Mouse (Mus musculus) heart, embryonic 12.5 days (tissue): ENCODE measurements at regions not wholly inside any gene's neighbourhood (a gene's known extent, or its start where the extent isn't known, plus 50 kb on each side); places are given as distances from the start of the nearest gene placed in this dataset.
A peak's percentile ranks its signal among the peaks of the same experiment; 100 is the strongest.

Experiments used
- ATAC-seq: fragments of 200-750 bp; cut with Nextera tagmentation; 2 replicates; pipeline ENCODE4 v1.8.0; 2017; ENCODE audit warnings: moderate TSS enrichment, moderate library complexity; ENCODE audit not compliant: insufficient number of reproducible peaks, low FRiP score
- H3K27ac ChIP-seq: fragments of 300-500 bp; sonication (generic); 2 replicates; pipeline ENCODE4 v1.5.1; 2016; ENCODE audit warnings: mild to moderate bottlenecking, moderate library complexity; ENCODE audit not compliant: poor library complexity, severe bottlenecking
- H3K27me3 ChIP-seq: fragments of 300-500 bp; sonication (generic); replicated peaks from 2 replicates; pipeline ENCODE4 v1.6.1; 2016; ENCODE audit warnings: mild to moderate bottlenecking, moderate library complexity
- H3K36me3 ChIP-seq: fragments of 300-500 bp; sonication (generic); 2 replicates; pipeline ENCODE4 v1.6.1; 2016; ENCODE audit warnings: mild to moderate bottlenecking, moderate library complexity
- H3K4me1 ChIP-seq: fragments of 300-500 bp; sonication (generic); replicated peaks from 2 replicates; pipeline ENCODE4 v1.6.1; 2016; ENCODE audit warnings: mild to moderate bottlenecking
- H3K4me2 ChIP-seq: fragments of 300-500 bp; sonication (generic); 2 replicates; pipeline ENCODE4 v1.6.1; 2016; ENCODE audit warnings: mild to moderate bottlenecking, moderate library complexity
- H3K4me3 ChIP-seq: fragments of 300-500 bp; sonication (generic); 2 replicates; pipeline ENCODE4 v1.5.1; 2016; ENCODE audit warnings: mild to moderate bottlenecking
- H3K9ac ChIP-seq: fragments of 300-500 bp; sonication (generic); 2 replicates; pipeline ENCODE4 v1.6.1; 2016; ENCODE audit warnings: mild to moderate bottlenecking, moderate library complexity
- H3K9me3 ChIP-seq: fragments of 300-500 bp; sonication (generic); replicated peaks from 2 replicates; pipeline ENCODE4 v1.6.1; 2016; ENCODE audit warnings: mild to moderate bottlenecking, moderate library complexity
- WGBS: fragments of 180-500 bp; shearing (Covaris S2); methylation state at CpG from one replicate; pipeline ENCODE4 v1.1.7; 2016; 5-methylcytosine and 5-hydroxymethylcytosine counted together

DNA sequence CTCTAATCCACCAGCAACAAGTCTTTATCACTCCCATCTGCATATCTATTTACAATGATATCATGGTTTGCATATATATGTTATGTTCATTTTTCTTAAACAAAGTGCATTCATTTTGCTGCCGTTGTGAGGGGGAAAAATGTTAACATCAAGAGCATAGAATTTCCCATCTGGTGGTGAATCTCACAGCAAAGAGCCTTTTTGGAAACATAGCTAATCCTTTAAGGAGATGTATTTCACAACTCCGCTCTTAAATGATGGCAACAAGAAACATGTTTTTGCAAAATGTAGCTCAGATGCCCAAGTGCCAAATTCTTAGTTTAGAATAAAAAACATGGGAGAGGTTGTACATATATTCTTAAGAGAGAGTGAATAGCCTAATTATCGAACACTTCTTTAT, 99.3 kb upstream of the Col1a2 start:
- Histone ChIP-seq H3K27me3 (no peaks in the 10 kb centered on the region), H3K36me3 (no peaks in the 10 kb centered on the region), H3K9me3 (no peaks in the 10 kb centered on the region), H3K4me2 (no peak overlapping the region), H3K9ac (no peak overlapping the region), H3K27ac (no peak overlapping the region), H3K4me1 (no peaks in the 10 kb centered on the region), H3K4me3 (no peak overlapping the region)
- 85% methylated on average over 3 of the region's 3 CpGs for whole genome bisulfite sequencing
- ATAC-seq: no peak

DNA sequence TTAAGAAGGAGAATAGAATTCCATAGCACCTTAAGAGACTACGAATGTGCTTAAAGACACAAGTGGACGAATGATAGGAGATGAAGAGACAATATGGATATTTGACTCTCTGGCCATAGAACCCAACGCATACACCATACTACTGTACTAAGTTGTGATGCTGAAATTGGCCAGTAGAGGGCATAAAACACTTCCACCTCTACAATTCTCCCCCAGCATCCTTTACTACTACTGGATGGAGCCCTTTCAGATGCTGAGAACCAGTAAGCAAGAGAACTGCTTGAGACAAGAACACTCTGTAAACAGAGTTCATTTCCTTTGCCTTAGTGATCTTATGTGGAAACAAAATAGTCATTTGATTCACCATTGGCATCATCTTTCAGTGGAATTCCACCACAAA, 96.9 kb upstream of the Col1a2 start:
- no peak overlapping the region for H3K9ac ChIP-seq
- H3K27ac ChIP-seq: no peak overlapping the region
- no peaks in the 10 kb centered on the region for H3K27me3 ChIP-seq
- WGBS: 41% methylated on average over 3 of the region's 3 CpGs
- no peak for ATAC-seq
- no peaks in the 10 kb centered on the region for H3K4me1 ChIP-seq
- H3K9me3 ChIP-seq: no peaks in the 10 kb centered on the region
- no peak overlapping the region for H3K4me3 ChIP-seq
- no peaks in the 10 kb centered on the region for H3K36me3 ChIP-seq
- H3K4me2 ChIP-seq: no peak overlapping the region

DNA sequence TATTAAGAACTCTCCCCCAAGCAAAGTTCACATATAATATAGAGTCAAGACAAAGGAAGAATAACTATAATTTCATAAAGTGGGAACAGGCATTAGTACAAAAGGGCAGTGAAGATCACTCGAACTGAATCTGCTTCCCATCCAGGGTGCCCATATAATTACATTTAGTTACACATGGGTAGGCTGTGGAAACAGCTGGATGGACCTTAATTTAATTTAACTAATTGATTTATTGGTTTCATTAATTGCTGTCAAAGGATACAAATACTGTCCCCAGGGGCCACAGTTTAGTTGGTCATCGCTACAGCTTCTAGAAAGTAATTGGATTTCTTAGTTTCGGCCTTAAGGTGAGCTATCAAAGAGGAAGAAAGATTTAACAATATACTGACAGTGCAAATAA, 91.4 kb upstream of the Col1a2 start:
- ATAC-seq: no peak

DNA sequence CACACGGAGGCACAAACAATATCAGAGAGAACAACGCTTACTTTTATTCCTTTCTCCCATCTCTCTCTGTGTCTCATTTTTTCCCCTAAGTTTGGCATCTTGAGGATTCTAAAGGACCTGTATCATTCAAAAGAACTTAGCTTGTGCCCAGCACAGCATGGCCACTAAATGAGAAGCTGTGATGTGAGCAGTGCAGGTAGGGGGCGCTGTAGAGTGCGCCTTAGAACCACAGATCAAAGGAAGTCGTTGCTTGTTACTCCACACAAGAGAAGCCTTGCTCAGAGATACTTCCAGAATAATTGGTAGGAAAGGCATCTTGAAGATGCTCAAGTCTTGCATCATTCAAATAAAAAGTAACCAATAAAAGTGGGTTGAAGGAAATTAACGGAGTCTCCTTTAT, 90.4 kb upstream of the Col1a2 start:
- Histone ChIP-seq H3K4me2 (no peak overlapping the region), H3K27ac (no peak overlapping the region), H3K4me3 (no peak overlapping the region), H3K27me3 (no peaks in the 10 kb centered on the region), H3K4me1 (0 out of 2 replicates have a peak, but pooled peaks cover 6% of the 10 kb centered on the region), H3K9me3 (no peaks in the 10 kb centered on the region), H3K36me3 (no peaks in the 10 kb centered on the region), H3K9ac (no peak overlapping the region)
- no peak for ATAC-seq
- WGBS: 45% methylated on average over 6 of the region's 6 CpGs

More for the DNA sequence above, 91.4 kb upstream of the Col1a2 start:
- no peaks in the 10 kb centered on the region for H3K9me3 ChIP-seq
- H3K4me2 ChIP-seq: no peak overlapping the region
- H3K27me3 ChIP-seq: no peaks in the 10 kb centered on the region
- H3K4me3 ChIP-seq: no peak overlapping the region
- no peak overlapping the region for H3K27ac ChIP-seq
- H3K9ac ChIP-seq: no peak overlapping the region
- H3K36me3 ChIP-seq: no peaks in the 10 kb centered on the region
- 79% methylated on average over 3 of the region's 3 CpGs for WGBS
- H3K4me1 ChIP-seq: no peaks in the 10 kb centered on the region

DNA sequence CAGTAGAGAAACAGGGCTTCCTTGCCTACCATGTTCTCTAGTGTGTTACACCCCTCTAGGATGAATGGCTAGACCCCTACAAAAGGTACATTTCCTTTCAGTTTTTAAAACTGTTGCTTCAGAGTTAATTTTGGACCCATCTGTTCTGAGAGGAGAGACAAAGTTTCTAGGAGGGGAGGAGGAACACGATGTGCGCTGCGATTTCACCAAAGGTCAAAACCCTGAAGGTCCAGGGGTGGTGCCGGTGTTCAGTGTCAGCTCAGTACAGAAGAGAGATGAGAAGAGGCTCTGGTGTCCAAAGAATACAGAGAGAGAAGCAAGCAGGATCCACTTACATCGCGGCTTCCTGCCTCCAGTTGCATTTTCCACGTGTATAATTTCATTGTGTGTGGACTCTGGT, 89.4 kb upstream of the Col1a2 start:
- H3K4me1 ChIP-seq: peaks cover 10% of the 10 kb centered on the region; the same call in 1 of the 2 replicates
- WGBS: 78% methylated on average over 7 of the region's 7 CpGs
- no peak overlapping the region for H3K9ac ChIP-seq
- no peaks in the 10 kb centered on the region for H3K36me3 ChIP-seq
- no peaks in the 10 kb centered on the region for H3K27me3 ChIP-seq
- no peak for ATAC-seq
- H3K27ac ChIP-seq: no peak overlapping the region
- H3K4me3 ChIP-seq: no peak overlapping the region
- H3K9me3 ChIP-seq: no peaks in the 10 kb centered on the region
- H3K4me2 ChIP-seq: no peak overlapping the region

DNA sequence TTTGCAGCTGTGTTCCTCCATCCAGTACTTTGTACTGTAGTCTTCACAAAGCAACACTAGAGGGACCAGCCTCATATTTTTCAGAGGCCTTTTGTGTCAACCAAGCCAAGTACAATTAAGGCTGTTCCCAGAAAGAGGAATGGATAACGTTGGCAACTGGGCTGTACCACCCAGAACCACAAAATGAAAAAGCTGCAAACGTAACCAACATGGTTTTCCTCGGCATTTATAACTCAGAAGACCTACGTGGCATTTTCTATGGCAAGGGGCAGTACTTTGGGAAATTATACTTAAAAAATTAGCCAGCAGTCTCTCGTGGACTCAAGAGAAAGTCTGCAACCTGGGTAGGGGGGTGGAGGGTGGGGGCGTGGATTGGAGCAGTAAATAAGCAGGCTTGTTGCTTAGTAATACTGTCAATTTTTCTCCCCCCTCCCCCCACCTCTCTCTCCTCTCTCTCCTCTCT, 87.3 kb upstream of the Col1a2 start:
- no peaks in the 10 kb centered on the region for H3K36me3 ChIP-seq
- ATAC-seq: no peak
- no peak overlapping the region for H3K9ac ChIP-seq
- H3K4me2 ChIP-seq: peak overlapping the region; percentile 51
- 29% methylated on average over 6 of the region's 6 CpGs for WGBS
- H3K4me3 ChIP-seq: no peak overlapping the region
- H3K27me3 ChIP-seq: no peaks in the 10 kb centered on the region
- H3K4me1 ChIP-seq: peaks cover 10% of the 10 kb centered on the region; the same call in 1 of the 2 replicates
- no peak overlapping the region for H3K27ac ChIP-seq
- no peaks in the 10 kb centered on the region for H3K9me3 ChIP-seq

DNA sequence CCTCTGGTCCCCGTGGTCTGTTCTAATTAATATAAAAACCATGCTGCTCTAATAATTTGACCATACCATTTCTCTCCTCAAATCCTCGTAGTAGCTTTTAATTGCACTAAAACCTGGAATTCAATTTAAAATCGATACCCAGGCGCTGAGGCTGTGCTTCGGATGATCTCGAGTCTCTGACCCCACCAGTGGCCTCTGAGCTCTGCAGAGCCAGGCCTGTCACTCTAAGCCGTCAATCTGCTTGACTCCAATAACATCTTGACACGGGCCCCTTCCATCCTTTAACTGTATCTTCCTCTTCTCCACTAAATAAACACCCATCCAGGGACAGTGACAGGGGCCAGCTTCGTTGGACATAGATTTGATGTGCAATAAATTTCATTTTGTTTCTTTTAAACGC, 86.2 kb upstream of the Col1a2 start:
- no peak overlapping the region for H3K27ac ChIP-seq
- H3K27me3 ChIP-seq: no peaks in the 10 kb centered on the region
- 58% methylated on average over 10 of the region's 10 CpGs for WGBS
- no peak overlapping the region for H3K4me3 ChIP-seq
- H3K4me1 ChIP-seq: peaks cover 10% of the 10 kb centered on the region; the same call in 1 of the 2 replicates
- no peak overlapping the region for H3K4me2 ChIP-seq
- H3K9ac ChIP-seq: no peak overlapping the region
- no peak for ATAC-seq
- no peaks in the 10 kb centered on the region for H3K9me3 ChIP-seq
- no peaks in the 10 kb centered on the region for H3K36me3 ChIP-seq

DNA sequence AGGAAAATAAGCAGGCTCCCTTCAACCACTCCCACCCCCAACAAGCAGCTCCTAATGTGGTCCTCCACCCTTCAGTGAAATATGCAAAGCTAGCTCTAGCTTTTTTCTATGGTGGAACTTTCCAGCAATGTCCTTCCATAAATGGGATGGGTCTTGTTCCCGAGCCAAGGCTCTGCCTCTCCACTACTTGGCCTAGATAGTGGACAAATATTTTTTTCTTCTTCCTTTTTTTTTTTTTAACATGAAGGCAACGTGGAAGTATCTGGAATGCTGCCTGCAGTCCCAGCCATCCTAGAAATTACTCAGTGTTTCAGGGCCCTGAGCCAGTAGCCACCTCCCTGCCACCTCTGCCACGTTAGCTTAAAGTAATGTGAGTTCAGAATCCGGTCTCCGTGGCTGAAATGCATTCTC, 85.7 kb upstream of the Col1a2 start:
- ATAC-seq: 0 out of 2 replicates have a peak, but pooled peaks have one; percentile 29
- Histone ChIP-seq H3K27me3 (no peaks in the 10 kb centered on the region), H3K4me2 (no peak overlapping the region), H3K36me3 (no peaks in the 10 kb centered on the region), H3K4me3 (no peak overlapping the region), H3K27ac (peak overlapping the region; percentile 66; the same call in 1 of the 2 replicates), H3K9me3 (no peaks in the 10 kb centered on the region), H3K4me1 (peaks cover 10% of the 10 kb centered on the region; the same call in 1 of the 2 replicates), H3K9ac (no peak overlapping the region)
- WGBS: 54% methylated on average over 5 of the region's 5 CpGs

DNA sequence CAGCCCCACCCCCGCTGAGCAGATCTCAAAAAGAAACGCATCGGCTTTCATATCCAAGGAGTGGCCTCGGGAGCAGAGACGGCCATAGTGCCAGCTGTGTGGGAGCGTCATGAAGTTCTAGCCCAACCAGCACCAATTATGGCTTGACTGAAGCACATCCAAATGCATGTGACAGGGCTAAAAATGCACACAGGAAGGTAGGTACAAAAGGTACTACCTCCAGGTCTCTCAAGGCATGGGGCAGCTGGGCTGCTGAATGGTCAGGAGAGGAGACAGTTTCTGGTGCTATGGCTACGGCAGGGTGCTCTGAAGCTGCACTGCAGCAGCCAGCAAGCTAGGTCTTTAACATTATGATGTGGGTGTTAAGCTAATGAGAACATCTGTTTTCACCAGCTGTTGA, 83.1 kb upstream of the Col1a2 start:
- Histone ChIP-seq H3K4me2 (no peak overlapping the region), H3K4me1 (peaks cover 10% of the 10 kb centered on the region; the same call in 1 of the 2 replicates), H3K27ac (no peak overlapping the region), H3K9ac (no peak overlapping the region), H3K4me3 (no peak overlapping the region), H3K27me3 (no peaks in the 10 kb centered on the region), H3K36me3 (no peaks in the 10 kb centered on the region), H3K9me3 (no peaks in the 10 kb centered on the region)
- 75% methylated on average over 7 of the region's 7 CpGs for WGBS
- ATAC-seq: no peak

DNA sequence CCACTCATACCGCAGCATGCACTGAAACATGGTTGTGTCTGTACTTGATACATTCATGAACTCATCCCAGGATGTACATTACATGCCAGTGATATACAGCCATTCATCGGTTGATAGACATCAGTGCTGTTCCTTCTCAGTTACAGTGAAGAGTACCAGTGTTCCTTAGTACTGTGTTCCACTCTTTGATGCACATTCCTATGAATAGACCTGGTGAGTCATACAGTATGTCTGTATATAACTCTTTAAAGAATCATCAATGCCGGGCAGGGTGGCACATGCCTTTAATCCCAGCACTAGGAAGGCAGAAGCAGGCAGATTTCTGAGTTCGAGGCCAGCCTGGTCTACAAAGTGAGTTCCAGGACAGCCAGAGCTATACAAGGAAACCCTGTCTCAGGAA, 77.5 kb upstream of the Col1a2 start:
- no peaks in the 10 kb centered on the region for H3K36me3 ChIP-seq
- no peak for ATAC-seq

DNA sequence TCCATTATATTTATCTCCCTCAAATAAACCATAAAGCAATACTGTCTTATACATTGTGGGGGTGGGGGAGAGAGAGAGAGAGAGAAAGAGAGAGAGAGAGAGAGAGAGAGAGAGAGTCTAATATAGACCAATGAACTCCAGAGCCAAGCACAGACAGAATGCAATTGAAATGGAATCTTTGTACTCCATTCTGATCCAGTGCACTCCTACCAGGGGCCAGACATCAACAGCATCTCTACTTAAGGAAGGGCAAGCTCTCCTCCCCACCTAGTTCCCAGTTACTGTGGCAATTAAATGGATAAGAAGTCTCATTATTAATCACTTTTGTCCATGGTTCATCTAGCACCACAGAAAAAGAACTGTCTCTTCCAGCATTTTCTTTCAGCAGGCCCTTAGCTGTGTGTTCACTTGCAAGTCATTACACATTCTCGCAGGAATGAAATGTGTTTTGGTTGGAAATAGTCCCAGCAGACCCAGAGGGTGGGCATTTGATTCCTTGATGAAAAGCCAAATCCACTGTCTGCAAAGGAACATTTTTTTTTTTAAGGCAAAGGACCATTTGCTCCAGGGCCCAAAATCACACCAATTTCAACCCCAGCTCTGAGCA, 73.8 kb upstream of the Col1a2 start:
- Histone ChIP-seq H3K4me3 (no peak overlapping the region), H3K4me1 (no peaks in the 10 kb centered on the region), H3K9me3 (no peaks in the 10 kb centered on the region), H3K27me3 (no peaks in the 10 kb centered on the region), H3K27ac (peak overlapping the region; percentile 32), H3K4me2 (no peak overlapping the region), H3K9ac (no peak overlapping the region), H3K36me3 (no peaks in the 10 kb centered on the region)
- 60% methylated on average over 1 of the region's 1 CpGs for WGBS
- no peak for ATAC-seq

More for the DNA sequence above, 77.5 kb upstream of the Col1a2 start:
- Histone ChIP-seq H3K9ac (no peak overlapping the region), H3K9me3 (no peaks in the 10 kb centered on the region), H3K4me3 (no peak overlapping the region), H3K27me3 (no peaks in the 10 kb centered on the region), H3K27ac (no peak overlapping the region), H3K4me2 (no peak overlapping the region), H3K4me1 (no peaks in the 10 kb centered on the region)
- WGBS: 82% methylated on average over 4 of the region's 4 CpGs

DNA sequence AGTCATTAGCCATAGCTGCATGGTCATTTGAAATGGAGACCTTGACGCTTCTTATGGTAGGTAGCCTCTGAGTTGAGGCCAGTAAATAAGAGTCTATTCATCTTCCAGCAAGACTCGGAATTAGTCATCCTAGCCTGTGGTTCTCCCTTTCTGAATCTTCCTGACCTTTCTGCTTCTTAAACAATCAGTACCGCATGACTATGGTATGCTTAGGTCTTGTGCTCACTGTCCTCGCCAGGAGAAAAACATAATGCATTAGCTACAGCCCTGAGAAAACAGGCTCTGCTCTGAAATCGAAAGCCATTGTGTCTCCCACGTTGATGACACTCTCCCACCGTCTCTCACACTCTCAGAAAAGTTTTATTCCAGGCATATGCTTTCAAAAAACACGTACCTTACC, 72.4 kb upstream of the Col1a2 start:
- Histone ChIP-seq H3K9me3 (no peaks in the 10 kb centered on the region), H3K9ac (no peak overlapping the region), H3K36me3 (no peaks in the 10 kb centered on the region), H3K27ac (no peak overlapping the region), H3K27me3 (no peaks in the 10 kb centered on the region), H3K4me2 (no peak overlapping the region), H3K4me1 (no peaks in the 10 kb centered on the region), H3K4me3 (no peak overlapping the region)
- ATAC-seq: no peak
- 77% methylated on average over 8 of the region's 8 CpGs for WGBS
